Mouse (Mus musculus) ES-E14 (cell line): ENCODE results near the gene Gm42791.

Experiments
- CHD2 ChIP-seq: IDR thresholded peaks from 2 replicates; pipeline ENCODE4 v1.6.1; 2014; ENCODE audit warnings: mild to moderate bottlenecking, low read depth, low read length, inconsistent platforms
- HCFC1 ChIP-seq: IDR thresholded peaks from 2 replicates; pipeline ENCODE4 v1.6.1; 2012; ENCODE audit warnings: low read length, inconsistent platforms, borderline replicate concordance; ENCODE audit not compliant: insufficient read depth
- MAFK ChIP-seq: IDR thresholded peaks from 2 replicates; pipeline ENCODE4 v1.6.1; 2014; ENCODE audit warnings: mild to moderate bottlenecking, low read depth, low read length, inconsistent platforms; ENCODE audit not compliant: insufficient read depth
- ZNF384 ChIP-seq: IDR thresholded peaks from 2 replicates; pipeline ENCODE4 v1.6.1; 2012; ENCODE audit warnings: low read depth, low read length, inconsistent platforms

DNA sequence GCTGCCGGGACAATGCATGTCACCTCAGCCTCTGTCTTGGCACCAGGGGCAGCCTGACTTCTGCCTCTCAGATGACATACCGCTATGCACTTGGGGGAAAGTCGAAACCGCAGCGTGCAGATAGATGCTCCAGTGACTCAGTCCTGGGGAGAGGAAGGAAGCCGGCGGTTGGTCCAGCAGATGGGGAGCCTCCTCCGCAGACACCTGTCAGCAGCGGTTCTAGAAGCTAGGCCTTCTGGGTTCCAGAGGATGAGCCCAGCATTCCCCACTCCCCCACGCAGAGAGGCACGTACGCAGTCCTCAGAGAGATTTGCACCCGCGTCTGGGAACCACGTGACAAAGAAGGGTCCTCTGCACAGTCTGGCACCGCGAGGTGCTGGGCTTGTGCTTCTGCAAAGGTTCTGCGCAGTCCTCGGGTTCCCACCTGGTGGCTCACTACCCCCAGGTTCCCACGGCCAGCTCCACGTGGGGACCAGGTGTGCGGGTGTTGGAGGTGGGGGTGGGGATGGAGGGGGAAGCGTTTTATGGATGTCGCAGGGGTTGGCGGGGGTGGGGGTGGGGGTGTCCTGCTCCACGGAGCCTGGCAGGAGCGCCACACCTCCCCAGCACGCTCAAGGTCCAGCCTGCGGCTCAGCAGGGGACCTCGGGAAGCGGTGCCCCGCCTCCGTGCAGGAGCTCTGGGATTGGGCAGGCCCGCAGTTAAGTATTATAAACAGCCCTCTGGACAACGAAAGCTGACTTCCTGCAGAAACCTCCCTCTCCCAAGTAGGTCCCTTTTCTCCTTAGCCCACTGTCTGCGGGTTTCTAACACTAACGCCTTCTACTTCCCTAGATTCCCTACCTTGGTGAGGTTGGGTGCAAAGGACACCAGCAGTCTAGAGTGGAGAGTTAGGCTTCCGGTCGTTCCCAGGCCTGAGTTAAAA is 35.6 kb downstream of the Gm42791 start:
- TF ChIP-seq ZNF384 (no peak), HCFC1 (no peak), CHD2 (no peak), MAFK (no peak)
